Mouse (Mus musculus) spleen, adult 2 months (tissue): ENCODE measurements around the gene Ppt2. TPM values are rescaled to one million over a fixed set of nuclear protein-coding genes. Genes with fewer than 3 reads are reported as not detected.

Source experiments
- DNase-seq, 2 experiments: peaks; one replicate each; pipeline versions ENCODE4 v3.0.0 to v3.0.0-alpha.2; 2012 to 2021; ENCODE audit warnings: low spot score in 2 of 2, low read depth in 1 of 2
- H3K27ac ChIP-seq: fragments of 200-500 bp; 2 replicates; pipeline ENCODE4 v1.5.1; 2012; ENCODE audit warnings: low read length, inconsistent platforms; ENCODE audit not compliant: insufficient read depth
- H3K27me3 ChIP-seq: fragments of 200-500 bp; 2 replicates; pipeline ENCODE4 v1.6.1; 2012; ENCODE audit warnings: mild to moderate bottlenecking, moderate library complexity, low read length, inconsistent platforms; ENCODE audit not compliant: control insufficient read depth, insufficient read depth
- H3K36me3 ChIP-seq: fragments of 200-500 bp; 2 replicates; pipeline ENCODE4 v1.6.1; 2012; ENCODE audit warnings: mild to moderate bottlenecking, low read length, inconsistent platforms; ENCODE audit not compliant: control insufficient read depth, insufficient read depth
- H3K4me1 ChIP-seq: fragments of 200-500 bp; 2 replicates; pipeline ENCODE4 v1.6.1; 2011; ENCODE audit warnings: inconsistent platforms; ENCODE audit not compliant: control insufficient read depth, insufficient read depth, insufficient read length
- H3K4me3 ChIP-seq: fragments of 200-500 bp; 2 replicates; pipeline ENCODE4 v1.5.1; 2011; ENCODE audit warnings: mild to moderate bottlenecking, inconsistent platforms; ENCODE audit not compliant: insufficient read depth, insufficient read length; ENCODE audit errors: extremely low read depth
- CTCF ChIP-seq: fragments of 200-500 bp; IDR thresholded peaks from 2 replicates; pipeline ENCODE4 v1.5.1; 2011; ENCODE audit warnings: mild to moderate bottlenecking, inconsistent platforms; ENCODE audit not compliant: insufficient read depth, insufficient read length, insufficient replicate concordance; ENCODE audit errors: extremely low read depth
- POLR2A ChIP-seq: fragments of 200-500 bp; IDR thresholded peaks from 2 replicates; pipeline ENCODE4 v1.6.1; 2011; ENCODE audit warnings: low read depth, low read length, inconsistent platforms
- whole genome bisulfite sequencing: fragments of 180-500 bp; shearing (Covaris S2); methylation state at CpG from one replicate; pipeline ENCODE4 v1.1.7; 2018; 5-methylcytosine and 5-hydroxymethylcytosine counted together
- polyA plus RNA-seq: library from polyadenylated mRNA; depleted of rRNA; stranded (reverse); fragments of >200 nt; gene quantifications from 2 replicates; pipeline ENCODE4 v1.2.3, GENCODE M21; 2012

The Ppt2 gene
- polyA plus RNA-seq, 1 experiment: 36.3 TPM

DNA sequence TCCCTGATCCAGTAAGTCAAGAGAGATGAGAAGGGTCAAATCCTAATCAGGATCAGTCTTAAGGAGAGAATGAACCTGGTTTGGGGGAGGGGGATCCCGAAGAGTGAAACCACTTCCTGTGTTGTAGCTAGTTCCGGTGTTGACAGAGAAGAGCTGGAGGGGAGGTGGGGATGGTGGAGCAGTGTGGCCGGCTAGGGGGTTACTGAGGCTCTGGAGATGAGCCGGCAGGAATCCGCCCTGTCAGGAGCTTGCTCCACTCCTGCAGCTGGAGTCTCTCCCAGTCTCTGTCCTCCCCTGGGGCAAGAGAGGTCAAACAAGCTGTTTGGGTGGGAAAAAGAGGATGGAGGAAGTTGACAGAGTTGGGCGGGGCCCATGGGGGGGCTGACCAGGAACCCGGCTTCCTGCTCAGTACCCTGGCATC is 38.6 kb downstream of the Ppt2 start, which contains the start of gene Gpsm3:
Gpsm3 (plus strand) TSS at position 126 of the 421 bp plus-strand sequence.
- WGBS: 2% methylated on average over 7 of the region's 7 CpGs
- Histone ChIP-seq H3K4me1 (peaks cover 14% of the 10 kb centered on the region; the same call in 1 of the 2 replicates), H3K36me3 (peaks cover 12% of the 10 kb centered on the region), H3K27ac (peak within 1 kb of the TSS; percentile 100), H3K4me3 (peak within 1 kb of the TSS; percentile 82), H3K27me3 (no peaks in the 10 kb centered on the region)
- DNase-seq: peak in 1 of 2 experiments; percentile 76
- TF ChIP-seq POLR2A (peak; percentile 52; the same call in 1 of the 2 replicates), CTCF (no peak)

DNA sequence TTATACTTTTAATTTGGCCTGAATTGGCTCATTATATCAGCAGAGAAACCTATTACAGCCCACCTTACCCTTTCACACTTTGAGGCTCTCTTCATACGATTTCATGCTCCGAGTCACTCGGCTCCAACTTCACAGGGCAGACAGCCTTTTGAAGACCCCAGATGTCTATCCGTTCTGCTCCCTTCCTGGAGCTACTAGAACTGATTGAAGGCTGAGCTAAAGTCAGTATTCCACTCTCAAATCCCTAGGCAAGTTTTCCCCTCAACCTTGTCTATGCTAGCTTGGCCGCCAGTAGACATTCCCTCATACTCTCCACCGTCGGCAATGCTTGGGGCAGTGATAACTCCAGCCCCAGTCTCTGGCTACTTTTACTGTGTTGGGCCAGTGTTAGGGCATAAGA is 39.1 kb downstream of the Ppt2 start:
- Histone ChIP-seq H3K4me1 (peaks cover 14% of the 10 kb centered on the region; the same call in 1 of the 2 replicates), H3K4me3 (peak overlapping the region; percentile 82), H3K36me3 (peaks cover 7% of the 10 kb centered on the region), H3K27me3 (no peaks in the 10 kb centered on the region), H3K27ac (peak overlapping the region; percentile 100)
- TF ChIP-seq CTCF (no peak), POLR2A (no peak)
- DNase-seq: no peak
- 18% methylated on average over 7 of the region's 7 CpGs for WGBS

DNA sequence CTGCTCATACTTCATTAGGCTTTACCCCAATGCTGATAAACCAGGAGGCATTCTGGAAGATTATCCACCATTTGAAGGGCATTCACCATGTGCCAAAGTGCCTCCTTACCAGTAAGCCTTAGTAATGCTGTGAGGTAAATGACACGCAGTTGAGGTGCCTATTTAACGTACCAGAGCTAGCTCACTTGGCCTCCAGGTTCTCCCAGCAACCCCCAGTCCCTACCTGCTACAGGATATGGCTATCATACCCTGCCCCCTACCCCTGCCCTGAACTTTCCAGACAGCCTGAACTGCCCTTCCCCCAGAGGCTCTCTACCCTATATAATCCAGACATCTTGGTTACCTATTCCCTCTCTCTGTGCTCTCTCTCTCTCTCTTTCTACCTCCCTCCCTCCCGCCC is 39.5 kb downstream of the Ppt2 start:
- TF ChIP-seq CTCF: no peak
- no peak for TF ChIP-seq POLR2A
- no peaks in the 10 kb centered on the region for H3K27me3 ChIP-seq
- no peak for DNase-seq
- peaks cover 3% of the 10 kb centered on the region; the same call in 1 of the 2 replicates for H3K36me3 ChIP-seq
- 54% methylated on average over 3 of the region's 3 CpGs for WGBS
- peak overlapping the region; percentile 61 for H3K27ac ChIP-seq
- H3K4me1 ChIP-seq: peaks cover 14% of the 10 kb centered on the region; the same call in 1 of the 2 replicates
- peak overlapping the region; percentile 82 for H3K4me3 ChIP-seq

DNA sequence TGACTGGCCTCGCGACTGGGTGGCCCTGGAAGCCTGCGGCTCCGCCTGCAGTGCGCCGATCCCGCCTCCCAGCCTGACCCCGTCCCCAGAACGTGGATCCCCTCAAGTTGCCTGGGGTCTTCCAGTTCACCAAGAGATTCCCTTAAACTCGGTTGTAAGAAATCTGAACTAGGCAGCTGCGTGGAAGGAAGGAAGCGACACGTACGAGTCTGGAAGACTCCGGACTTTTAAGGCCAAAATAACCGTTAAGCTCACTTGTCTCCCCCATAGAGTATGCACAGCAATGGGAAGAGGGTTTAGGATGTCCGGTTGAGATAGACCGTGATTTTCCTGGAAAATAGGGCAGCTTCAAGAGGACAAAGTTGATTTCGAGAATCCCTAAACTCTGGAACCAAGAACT is 40.5 kb downstream of the Ppt2 start:
- H3K27me3 ChIP-seq: no peaks in the 10 kb centered on the region
- whole genome bisulfite sequencing: under 1% methylated on average over 19 of the region's 19 CpGs
- peak overlapping the region; percentile 94 for H3K27ac ChIP-seq
- peaks cover 10% of the 10 kb centered on the region; the same call in 1 of the 2 replicates for H3K4me1 ChIP-seq
- TF ChIP-seq CTCF (no peak), POLR2A (no peak)
- peaks cover 3% of the 10 kb centered on the region; the same call in 1 of the 2 replicates for H3K36me3 ChIP-seq
- no peak for DNase-seq
- H3K4me3 ChIP-seq: peak overlapping the region; percentile 84

DNA sequence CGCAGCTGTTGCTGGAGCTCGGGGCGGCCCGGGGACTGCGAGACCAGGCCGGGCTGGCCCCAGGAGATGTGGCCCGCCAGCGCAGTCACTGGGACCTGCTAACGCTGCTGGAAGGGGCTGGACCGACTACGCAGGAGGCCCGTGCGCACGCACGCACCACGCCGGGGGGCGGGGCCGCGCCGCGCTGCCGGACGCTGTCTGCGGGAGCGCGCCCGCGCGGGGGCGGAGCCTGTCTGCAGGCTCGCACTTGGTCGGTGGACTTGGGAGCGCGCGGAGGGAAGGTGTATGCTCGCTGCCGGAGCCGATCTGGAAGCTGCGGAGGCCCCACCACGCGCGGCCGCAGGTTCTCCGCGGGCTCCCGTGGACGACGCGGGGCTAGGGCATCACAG is 40.9 kb downstream of the Ppt2 start:
- DNase-seq: peak; percentile 83 to 97
- peak overlapping the region; percentile 94 for H3K27ac ChIP-seq
- peaks cover 3% of the 10 kb centered on the region; the same call in 1 of the 2 replicates for H3K36me3 ChIP-seq
- TF ChIP-seq CTCF (no peak), POLR2A (peak; percentile 97)
- peaks cover 9% of the 10 kb centered on the region; the same call in 1 of the 2 replicates for H3K4me1 ChIP-seq
- H3K27me3 ChIP-seq: no peaks in the 10 kb centered on the region
- 1% methylated on average over 50 of the region's 50 CpGs for WGBS
- H3K4me3 ChIP-seq: peak overlapping the region; percentile 89

DNA sequence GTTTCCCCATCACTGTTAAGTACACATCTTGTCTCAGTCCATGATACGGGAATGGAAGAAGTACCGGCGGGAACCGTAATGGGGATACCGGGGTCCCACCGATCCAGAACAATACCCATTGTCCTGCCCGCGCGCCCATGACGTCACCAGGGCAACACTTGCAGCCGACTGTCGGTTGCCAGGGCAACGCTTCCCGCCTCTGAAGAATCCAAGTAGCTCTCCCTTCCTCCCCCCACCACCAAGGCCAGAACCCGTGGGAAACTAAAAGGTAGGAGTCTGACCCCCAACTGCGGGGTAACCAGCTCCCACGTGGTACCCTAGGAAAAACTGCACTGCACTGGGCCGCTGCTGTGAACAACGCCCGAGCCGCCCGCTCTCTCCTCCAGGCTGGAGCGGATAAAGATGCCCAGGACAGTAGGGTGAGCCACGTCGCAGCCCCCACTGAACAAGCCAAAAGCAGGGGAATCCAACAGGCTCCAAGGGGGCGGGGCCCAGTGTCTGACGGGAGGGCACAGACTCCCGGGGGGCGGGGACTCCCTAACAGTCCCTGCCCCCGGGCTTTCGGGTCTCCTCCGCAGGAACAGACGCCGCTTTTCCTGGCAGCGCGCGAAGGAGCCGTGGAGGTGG is 41.4 kb downstream of the Ppt2 start:
- Histone ChIP-seq H3K36me3 (peaks cover 3% of the 10 kb centered on the region; the same call in 1 of the 2 replicates), H3K27me3 (no peaks in the 10 kb centered on the region), H3K4me3 (peak overlapping the region; percentile 89), H3K4me1 (peaks cover 9% of the 10 kb centered on the region; the same call in 1 of the 2 replicates), H3K27ac (peak overlapping the region; percentile 90)
- TF ChIP-seq CTCF: no peak
- TF ChIP-seq POLR2A: no peak
- under 1% methylated on average over 38 of the region's 38 CpGs for WGBS
- DNase-seq: peak in 1 of 2 experiments; percentile 81

DNA sequence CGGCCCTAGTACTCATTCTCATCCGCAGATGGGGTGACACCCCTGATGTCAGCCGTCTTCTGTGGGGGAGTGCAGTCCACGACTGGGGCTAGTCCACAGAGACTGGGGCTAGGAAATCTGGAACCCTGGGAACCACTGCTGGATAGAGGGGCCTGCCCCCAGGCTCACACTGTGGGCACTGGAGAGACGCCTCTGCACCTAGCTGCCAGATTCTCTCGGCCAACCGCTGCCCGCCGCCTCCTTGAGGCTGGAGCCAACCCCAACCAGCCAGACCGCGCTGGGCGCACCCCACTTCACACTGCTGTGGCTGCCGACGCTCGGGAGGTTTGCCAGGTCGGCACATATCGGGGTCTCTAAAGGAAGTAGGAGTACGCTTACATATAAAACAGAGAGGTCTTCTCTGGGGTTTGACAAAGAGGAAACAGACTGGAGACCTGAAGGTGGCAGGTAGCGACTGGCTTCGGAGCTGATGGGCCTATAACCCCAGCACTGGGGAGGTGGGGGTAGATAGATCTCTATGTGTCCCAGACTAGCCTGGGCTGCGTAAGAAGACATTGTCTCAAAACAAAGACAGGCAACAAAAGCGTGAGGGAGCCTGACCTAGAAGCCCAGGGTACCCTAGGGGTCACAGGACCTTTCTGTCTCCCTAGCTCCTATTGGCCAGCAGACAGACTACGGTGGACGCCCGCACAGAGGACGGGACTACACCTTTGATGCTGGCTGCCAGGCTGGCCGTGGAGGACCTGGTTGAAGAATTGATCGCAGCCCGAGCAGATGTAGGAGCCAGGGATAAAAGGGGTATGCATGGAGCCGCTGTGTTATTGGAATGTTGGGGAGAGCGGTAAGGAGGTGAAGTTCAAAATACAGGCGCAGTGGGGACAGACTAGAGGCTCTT is 42.2 kb downstream of the Ppt2 start:
- TF ChIP-seq CTCF: no peak
- no peak for TF ChIP-seq POLR2A
- 51% methylated on average over 32 of the region's 32 CpGs for WGBS
- DNase-seq: no peak
- H3K27ac ChIP-seq: no peak overlapping the region
- no peaks in the 10 kb centered on the region for H3K27me3 ChIP-seq
- peak overlapping the region; percentile 89; the same call in 1 of the 2 replicates for H3K4me3 ChIP-seq
- peaks cover 2% of the 10 kb centered on the region; the same call in 1 of the 2 replicates for H3K36me3 ChIP-seq
- H3K4me1 ChIP-seq: peaks cover 9% of the 10 kb centered on the region; the same call in 1 of the 2 replicates
